Mouse (Mus musculus): ENCODE measurements around the gene Fam89b.
A peak's percentile ranks its signal among the peaks of the same experiment; 100 is the strongest.
"Not testable (repeated sequence)": the region's sequence is repeated elsewhere in the genome, so short reads cannot be mapped to it uniquely, and the experiment has no call there.

Gene Fam89b

DNA sequence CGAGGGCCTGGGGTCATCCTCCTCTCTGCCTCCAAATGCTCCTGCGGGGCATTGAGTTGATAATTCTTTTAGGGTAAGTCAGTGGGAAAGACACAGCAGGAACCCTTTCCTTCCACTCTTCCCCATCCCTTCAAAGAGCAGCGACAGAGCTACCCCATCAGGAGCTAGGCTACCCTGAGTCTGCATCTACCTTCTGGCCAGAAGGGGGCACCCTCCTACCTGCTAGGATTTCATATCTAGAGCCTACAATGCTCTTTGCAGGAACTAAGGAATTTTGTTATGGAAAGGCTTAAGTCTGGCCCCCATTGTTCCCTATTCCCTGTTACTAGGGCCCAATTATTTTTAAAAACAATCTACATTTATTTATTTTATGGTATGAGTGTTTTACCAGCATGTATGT, 18.2 kb downstream of the Fam89b start:
- no peak for DNase-seq (ENCODE audit: low spot score)

DNA sequence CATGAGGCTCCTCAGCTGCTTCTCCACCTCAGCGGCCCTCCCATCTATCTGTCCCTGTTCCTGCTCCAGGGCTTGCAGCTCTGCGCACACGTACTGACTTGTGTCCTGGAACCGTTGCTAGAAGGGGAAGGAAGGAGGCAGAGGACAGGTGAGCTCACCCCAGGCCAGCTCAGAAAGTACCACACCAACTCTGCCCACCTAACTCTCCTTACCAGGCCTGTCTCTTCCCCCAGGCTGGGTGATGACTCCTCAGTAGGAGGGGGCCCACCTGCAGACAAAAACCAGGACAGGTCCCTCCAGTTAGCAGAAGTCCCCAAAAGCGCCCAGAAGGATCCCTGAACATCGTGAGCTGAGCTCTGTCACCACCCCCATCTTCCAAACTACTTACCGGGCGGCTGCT, 18.9 kb downstream of the Fam89b start:
- no peak for DNase-seq (ENCODE audit: low spot score)

DNA sequence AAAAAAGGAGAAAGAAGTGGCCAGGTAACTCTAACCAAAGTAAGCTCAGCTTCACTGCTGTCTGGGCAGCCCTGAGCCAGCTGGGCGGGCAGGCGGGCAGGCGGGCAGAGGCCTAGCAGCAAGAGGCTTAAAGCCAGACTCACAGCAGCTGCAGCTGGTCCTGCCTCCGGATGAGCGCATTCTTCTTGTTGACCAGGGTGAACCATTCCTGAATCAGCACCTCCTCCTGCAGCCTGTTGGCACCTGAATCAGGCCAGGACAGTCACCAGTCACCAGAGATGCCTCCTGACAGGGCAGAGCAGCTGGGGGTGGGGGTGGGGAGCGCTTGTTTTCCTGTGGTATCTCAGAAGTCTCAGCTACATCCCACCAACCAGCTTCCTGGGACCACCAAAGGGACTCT, 19.4 kb downstream of the Fam89b start:
- no peak for DNase-seq (ENCODE audit: low spot score)

- no peak for DNase-seq (ENCODE audit: low spot score)
Observed at GRCm38 (mm10) chr19:5704801-5705571, 24.5 kb downstream of the Fam89b start.

DNA sequence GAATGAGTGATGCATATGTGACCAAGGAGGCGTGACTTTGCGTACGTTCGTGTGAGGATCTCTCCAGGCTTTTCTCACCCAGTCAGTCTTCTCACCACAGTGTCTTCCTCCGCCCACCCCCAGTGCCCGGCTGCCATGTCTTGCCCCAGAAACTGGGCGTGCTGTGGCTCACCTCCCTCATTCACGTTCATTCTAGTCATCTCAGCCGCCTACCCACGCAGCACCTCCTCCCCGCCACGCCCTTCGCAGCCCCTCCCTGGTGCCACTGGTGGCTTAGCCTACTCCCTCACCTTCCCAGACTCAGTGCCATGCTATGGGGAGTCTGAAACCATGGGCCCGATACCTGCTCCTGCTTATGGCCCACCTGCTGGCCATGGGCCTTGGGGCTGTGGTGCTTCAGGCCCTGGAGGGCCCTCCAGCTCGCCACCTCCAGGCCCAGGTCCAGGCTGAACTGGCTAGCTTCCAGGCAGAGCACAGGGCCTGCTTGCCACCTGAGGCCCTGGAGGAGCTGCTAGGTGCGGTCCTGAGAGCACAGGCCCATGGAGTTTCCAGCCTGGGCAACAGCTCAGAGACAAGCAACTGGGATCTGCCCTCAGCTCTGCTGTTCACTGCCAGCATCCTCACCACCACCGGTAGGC, 25.2 kb downstream of the Fam89b start, which contains the start of gene Kcnk7:
Gene Kcnk7 (plus strand): TSS at position 205 of the 638 bp plus-strand sequence.
- DNase-seq (ENCODE audit: low spot score) = no peak

- no peak for DNase-seq (ENCODE audit: low spot score)
Observed at GRCm38 (mm10) chr19:5695849-5696462, 33.5 kb downstream of the Fam89b start.

- no peak for DNase-seq (ENCODE audit: low spot score)
Observed at GRCm38 (mm10) chr19:5693801-5694200, 35.7 kb downstream of the Fam89b start.

- DNase-seq (ENCODE audit: low spot score) = no peak
Observed at GRCm38 (mm10) chr19:5692913-5693396, 36.5 kb downstream of the Fam89b start.

GRCm38 (mm10) chr19:5692086-5692912, 37.2 kb downstream of the Fam89b start:
- DNase-seq (ENCODE audit: low spot score) = no peak

GRCm38 (mm10) chr19:5691601-5692000, 37.9 kb downstream of the Fam89b start:
- no peak for DNase-seq (ENCODE audit: low spot score)

DNA sequence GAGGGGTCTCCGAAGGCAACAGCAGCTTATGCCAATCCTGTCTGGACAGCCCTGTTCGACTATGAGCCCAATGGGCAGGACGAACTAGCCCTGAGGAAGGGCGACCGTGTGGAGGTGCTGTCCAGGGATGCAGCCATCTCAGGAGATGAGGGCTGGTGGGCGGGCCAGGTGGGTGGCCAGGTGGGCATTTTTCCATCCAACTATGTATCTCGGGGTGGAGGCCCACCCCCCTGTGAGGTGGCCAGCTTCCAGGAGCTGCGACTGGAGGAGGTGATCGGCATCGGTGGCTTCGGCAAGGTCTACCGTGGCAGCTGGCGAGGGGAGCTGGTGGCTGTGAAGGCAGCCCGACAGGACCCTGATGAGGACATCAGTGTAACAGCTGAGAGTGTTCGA, 39.1 kb downstream of the Fam89b start:
- DNase-seq (ENCODE audit: low spot score) = no peak

DNA sequence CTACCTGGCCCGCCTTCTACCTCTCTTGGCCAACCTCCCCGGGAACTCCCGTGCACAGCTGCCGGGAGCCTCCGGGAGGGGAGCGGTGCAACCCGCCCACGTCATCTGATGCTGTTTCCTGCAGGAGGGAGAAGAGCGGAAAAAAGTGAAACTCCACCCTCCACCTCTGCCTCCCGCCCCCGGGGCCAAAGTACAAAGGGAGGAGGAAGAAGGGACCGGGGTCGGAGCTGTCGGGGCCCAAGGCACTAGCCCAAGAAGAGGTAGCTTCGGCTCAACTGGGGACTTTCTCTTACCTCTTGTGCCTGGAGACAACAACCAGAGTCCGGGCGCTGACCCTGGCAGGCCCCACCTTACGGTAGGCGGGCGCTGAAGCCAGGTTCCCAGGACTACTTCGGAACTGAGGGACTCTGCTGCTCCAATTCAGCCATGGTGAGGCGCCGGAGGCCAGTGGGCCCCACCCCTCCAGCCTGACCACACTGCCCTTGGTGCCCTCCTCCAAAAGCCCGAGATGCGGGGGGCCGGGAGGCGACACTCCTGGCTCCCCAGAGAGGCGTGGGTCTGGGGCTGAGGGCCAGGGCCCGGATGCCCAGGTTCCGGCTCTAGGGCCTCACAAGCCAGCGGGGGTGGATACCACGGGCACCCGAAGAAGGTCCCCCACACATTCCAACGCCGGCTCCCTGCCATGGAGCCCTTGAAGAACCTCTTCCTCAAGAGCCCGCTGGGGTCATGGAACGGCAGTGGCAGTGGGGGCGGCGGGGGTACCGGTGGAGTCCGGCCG, 39.7 kb downstream of the Fam89b start:
- DNase-seq (ENCODE audit: low spot score) = peak; percentile 39

GRCm38 (mm10) chr19:5689088-5689428, 40.4 kb downstream of the Fam89b start:
- peak; percentile 17 for DNase-seq (ENCODE audit: low spot score)

- peak; percentile 93 for DNase-seq (ENCODE audit: low spot score)
Observed at GRCm38 (mm10) chr19:5688200-5689087, 41.0 kb downstream of the Fam89b start, which contains the start of the genes Map3k11 and Pcnx3. Gene Map3k11, plus strand, starts transcription at chr19:5688742. Gene Pcnx3, minus strand, starts transcription at chr19:5688908.

- DNase-seq (ENCODE audit: low spot score) = no peak
Observed at GRCm38 (mm10) chr19:5687738-5688137, 41.7 kb downstream of the Fam89b start.

GRCm38 (mm10) chr19:5686954-5687353, 42.5 kb downstream of the Fam89b start:
- not testable (repeated sequence) for DNase-seq (ENCODE audit: low spot score)

DNA sequence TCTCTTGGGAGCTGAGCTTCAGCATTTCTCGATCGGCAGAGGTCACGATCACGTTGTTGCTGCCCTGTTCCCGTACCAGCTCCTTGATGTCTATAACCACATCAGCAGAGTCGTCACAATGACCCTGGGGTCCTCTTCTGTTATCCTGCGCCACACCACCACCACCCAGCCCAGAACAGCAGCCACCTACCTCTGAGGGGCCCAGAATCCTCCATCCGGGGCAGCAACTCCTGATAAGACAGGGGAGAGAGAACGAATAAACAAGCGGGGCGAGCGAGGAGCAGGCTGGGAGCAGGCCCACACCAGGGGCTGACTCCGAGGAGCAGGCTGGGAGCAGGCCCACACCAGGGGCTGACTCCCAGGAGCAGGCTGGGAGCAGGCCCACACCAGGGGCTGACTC, 43.0 kb downstream of the Fam89b start:
- DNase-seq (ENCODE audit: low spot score) = no peak

- no peak for DNase-seq (ENCODE audit: low spot score)
Observed at GRCm38 (mm10) chr19:5685861-5686260, 43.6 kb downstream of the Fam89b start.

DNA sequence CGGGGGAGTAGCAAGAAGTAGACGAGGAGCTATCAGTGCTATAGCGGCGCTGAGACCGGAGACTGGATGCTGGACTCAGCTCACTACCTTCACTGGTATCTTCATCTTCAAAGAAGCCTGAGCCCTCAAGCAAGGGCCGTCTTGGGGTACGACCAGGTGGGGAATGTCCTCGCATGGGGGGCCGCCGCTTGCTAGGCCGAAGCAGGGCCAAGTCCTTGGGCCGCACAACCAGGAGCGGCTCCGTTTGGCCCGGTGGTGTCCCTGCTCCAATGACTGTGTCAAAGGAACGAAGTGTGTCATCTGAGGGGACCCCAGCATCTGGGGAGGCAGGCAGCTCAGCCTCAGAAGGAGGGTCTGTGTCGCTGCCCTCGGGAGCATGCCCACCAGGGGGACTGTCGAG, 44.0 kb downstream of the Fam89b start:
- DNase-seq (ENCODE audit: low spot score) = no peak

DNA sequence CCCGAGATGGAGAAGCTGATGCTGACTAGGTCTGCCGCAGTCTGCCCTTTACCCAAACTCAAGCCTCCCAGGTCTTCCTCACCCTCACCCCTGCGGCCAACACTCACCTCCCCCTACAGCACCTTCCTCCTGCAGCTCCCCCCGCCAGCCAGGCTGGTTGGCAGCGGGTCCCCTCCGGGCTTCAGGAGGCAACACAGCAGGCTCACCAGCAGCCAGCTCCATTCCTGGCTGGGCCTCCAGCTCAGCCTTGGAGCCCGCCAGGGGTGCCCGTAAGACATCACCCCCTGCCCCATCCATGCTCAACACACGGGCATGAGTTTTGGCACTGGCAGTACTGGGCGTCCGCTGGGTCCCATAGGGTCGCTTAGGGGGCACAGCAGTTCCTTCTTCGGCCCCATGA, 44.5 kb downstream of the Fam89b start:
- no peak for DNase-seq (ENCODE audit: low spot score)
